Mouse (Mus musculus): ENCODE results near the gene Rarres2. TPM values are rescaled to one million over a fixed set of nuclear protein-coding genes. Genes with fewer than 3 reads are reported as not detected.

Rarres2 gene
- polyA plus RNA-seq (2014; fragmentation: Nextera tagmentation; extraction: Ambion mirVana): 0.68 and 11.8 TPM in 2 replicates

- Histone ChIP-seq H3K4me1 (ENCODE audit: control insufficient read depth, insufficient read depth, low read length) (no peaks in the 10 kb centered on the region), H3K9ac (replicated peaks; ENCODE audit: low read depth, low read length) (no peak within 1 kb of the TSS), H3K36me3 (ENCODE audit: control insufficient read depth, insufficient read depth, low read length) (no peaks in the 10 kb centered on the region), H3K27me3 (ENCODE audit: control insufficient read depth, insufficient read depth, low read length) (no peaks in the 10 kb centered on the region), H3K4me2 (ENCODE audit: low read depth, low read length) (no peak within 1 kb of the TSS), H3K27ac (ENCODE audit: low read depth, low read length) (no peak within 1 kb of the TSS), H3K4me3 (ENCODE audit: low read depth, low read length) (no peak within 1 kb of the TSS), H3K9me3 (ENCODE audit: control insufficient read depth, low read length) (no peaks in the 10 kb centered on the region)
- WGBS: 45% methylated on average over 6 of the region's 6 CpGs
- no peak for ATAC-seq (ENCODE audit: low read depth)
These were observed at the start of gene Rarres2 for GRCm38 (mm10) chr6:48572572-48573061. TSS of gene Rarres2 (minus strand) at chr6:48572789.

DNA sequence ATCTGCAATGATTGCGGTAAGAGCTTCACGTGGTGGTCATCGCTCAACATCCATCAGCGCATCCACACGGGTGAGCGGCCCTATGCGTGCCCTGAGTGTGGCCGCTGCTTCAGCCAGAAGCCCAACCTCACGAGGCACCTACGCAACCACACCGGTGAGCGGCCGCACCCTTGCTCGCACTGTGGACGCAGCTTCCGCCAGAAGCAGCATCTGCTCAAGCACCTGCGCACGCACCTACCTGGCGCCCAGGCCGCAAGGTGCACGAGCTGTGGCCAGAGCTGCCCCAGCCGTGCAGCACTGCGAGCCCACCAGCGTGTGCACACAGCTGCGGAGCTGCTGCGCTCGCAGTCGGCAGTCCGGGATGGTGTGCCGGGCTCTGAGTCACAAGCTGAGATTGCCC is 47.4 kb upstream of the Rarres2 start:
- Histone ChIP-seq H3K4me3 (ENCODE audit: low read depth, low read length) (no peak overlapping the region), H3K36me3 (ENCODE audit: control insufficient read depth, insufficient read depth, low read length) (peaks cover 18% of the 10 kb centered on the region), H3K9me3 (ENCODE audit: control insufficient read depth, low read length) (no peaks in the 10 kb centered on the region), H3K27me3 (ENCODE audit: control insufficient read depth, insufficient read depth, low read length) (no peaks in the 10 kb centered on the region), H3K4me1 (ENCODE audit: control insufficient read depth, insufficient read depth, low read length) (no peaks in the 10 kb centered on the region), H3K9ac (replicated peaks; ENCODE audit: low read depth, low read length) (no peak overlapping the region), H3K27ac (ENCODE audit: low read depth, low read length) (no peak overlapping the region), H3K4me2 (ENCODE audit: low read depth, low read length) (no peak overlapping the region)
- WGBS: 95% methylated on average over 30 of the region's 30 CpGs
- ATAC-seq (ENCODE audit: low read depth): no peak

DNA sequence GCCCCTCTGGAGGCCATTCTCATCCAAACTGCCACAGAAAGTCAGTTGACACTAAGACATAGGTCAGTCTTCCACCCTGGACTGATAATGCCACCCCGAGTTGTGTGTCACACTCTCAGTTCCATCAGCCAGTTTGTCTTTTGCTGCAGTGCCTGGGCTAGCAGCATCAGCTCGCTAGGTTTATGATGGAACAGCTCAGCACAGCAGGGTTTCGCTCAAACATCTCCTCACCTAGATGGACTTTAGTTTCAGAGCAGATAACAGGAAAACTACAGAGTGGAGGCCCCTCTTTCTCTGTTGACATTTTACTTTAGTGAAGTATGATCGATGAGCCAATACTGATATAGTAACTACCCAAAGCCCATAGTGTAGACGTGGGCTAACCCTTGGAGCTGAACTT is 42.2 kb upstream of the Rarres2 start:
- Histone ChIP-seq H3K4me1 (ENCODE audit: control insufficient read depth, insufficient read depth, low read length) (no peaks in the 10 kb centered on the region), H3K4me3 (ENCODE audit: low read depth, low read length) (no peak overlapping the region), H3K27me3 (ENCODE audit: control insufficient read depth, insufficient read depth, low read length) (no peaks in the 10 kb centered on the region), H3K4me2 (ENCODE audit: low read depth, low read length) (no peak overlapping the region), H3K9ac (replicated peaks; ENCODE audit: low read depth, low read length) (no peak overlapping the region), H3K36me3 (ENCODE audit: control insufficient read depth, insufficient read depth, low read length) (peaks cover 20% of the 10 kb centered on the region), H3K27ac (ENCODE audit: low read depth, low read length) (no peak overlapping the region), H3K9me3 (ENCODE audit: control insufficient read depth, low read length) (no peaks in the 10 kb centered on the region)
- no peak for ATAC-seq (ENCODE audit: low read depth)
- 95% methylated on average over 5 of the region's 5 CpGs for WGBS

- WGBS: 87% methylated on average over 4 of the region's 4 CpGs
- ATAC-seq (ENCODE audit: low read depth): no peak
These were observed 40.9 kb upstream of the Rarres2 start for GRCm38 (mm10) chr6:48613464-48613863.

DNA sequence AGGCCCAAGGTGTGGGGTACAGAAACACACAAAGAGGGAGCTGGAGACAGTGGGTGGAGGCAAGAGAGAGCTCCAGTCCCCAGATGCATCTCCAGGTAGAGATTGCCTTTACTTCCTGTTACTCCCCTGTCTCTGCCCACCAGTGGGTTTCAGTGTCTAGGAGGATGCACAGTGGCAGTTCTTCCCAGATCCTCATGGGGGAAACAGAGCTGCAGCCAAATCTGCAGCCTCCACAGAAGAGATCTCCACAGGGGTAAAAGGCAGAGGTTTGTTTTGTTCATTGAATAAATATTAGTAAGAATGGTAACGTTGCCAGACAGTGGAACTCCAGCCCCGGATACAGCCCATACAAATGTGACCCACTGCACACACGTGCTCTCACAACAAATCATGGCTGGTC is 38.1 kb upstream of the Rarres2 start:
- H3K27ac ChIP-seq (ENCODE audit: low read depth, low read length): no peak overlapping the region
- no peak overlapping the region for H3K4me2 ChIP-seq (ENCODE audit: low read depth, low read length)
- no peaks in the 10 kb centered on the region for H3K27me3 ChIP-seq (ENCODE audit: control insufficient read depth, insufficient read depth, low read length)
- no peak for ATAC-seq (ENCODE audit: low read depth)
- H3K4me3 ChIP-seq (ENCODE audit: low read depth, low read length): no peak overlapping the region
- no peak overlapping the region for H3K9ac ChIP-seq (replicated peaks; ENCODE audit: low read depth, low read length)
- no peaks in the 10 kb centered on the region for H3K4me1 ChIP-seq (ENCODE audit: control insufficient read depth, insufficient read depth, low read length)
- 73% methylated on average over 3 of the region's 3 CpGs for WGBS
- H3K36me3 ChIP-seq (ENCODE audit: control insufficient read depth, insufficient read depth, low read length): peaks cover 9% of the 10 kb centered on the region
- H3K9me3 ChIP-seq (ENCODE audit: control insufficient read depth, low read length): no peaks in the 10 kb centered on the region

More at GRCm38 (mm10) chr6:48613464-48613863, 40.9 kb upstream of the Rarres2 start:
- H3K4me2 ChIP-seq (ENCODE audit: low read depth, low read length): no peak overlapping the region
- H3K9ac ChIP-seq (replicated peaks; ENCODE audit: low read depth, low read length): no peak overlapping the region
- H3K4me1 ChIP-seq (ENCODE audit: control insufficient read depth, insufficient read depth, low read length): no peaks in the 10 kb centered on the region
- no peak overlapping the region for H3K27ac ChIP-seq (ENCODE audit: low read depth, low read length)
- no peaks in the 10 kb centered on the region for H3K27me3 ChIP-seq (ENCODE audit: control insufficient read depth, insufficient read depth, low read length)
- no peak overlapping the region for H3K4me3 ChIP-seq (ENCODE audit: low read depth, low read length)
- H3K36me3 ChIP-seq (ENCODE audit: control insufficient read depth, insufficient read depth, low read length): peaks cover 9% of the 10 kb centered on the region
- H3K9me3 ChIP-seq (ENCODE audit: control insufficient read depth, low read length): no peaks in the 10 kb centered on the region

- H3K27me3 ChIP-seq (ENCODE audit: control insufficient read depth, insufficient read depth, low read length): no peaks in the 10 kb centered on the region
- no peak overlapping the region for H3K4me3 ChIP-seq (ENCODE audit: low read depth, low read length)
- WGBS: 45% methylated on average over 7 of the region's 7 CpGs
- no peaks in the 10 kb centered on the region for H3K9me3 ChIP-seq (ENCODE audit: control insufficient read depth, low read length)
- no peaks in the 10 kb centered on the region for H3K4me1 ChIP-seq (ENCODE audit: control insufficient read depth, insufficient read depth, low read length)
- no peak overlapping the region for H3K27ac ChIP-seq (ENCODE audit: low read depth, low read length)
- H3K36me3 ChIP-seq (ENCODE audit: control insufficient read depth, insufficient read depth, low read length): peaks cover 9% of the 10 kb centered on the region
- no peak overlapping the region for H3K9ac ChIP-seq (replicated peaks; ENCODE audit: low read depth, low read length)
- H3K4me2 ChIP-seq (ENCODE audit: low read depth, low read length): no peak overlapping the region
- no peak for ATAC-seq (ENCODE audit: low read depth)
These were observed 36.9 kb upstream of the Rarres2 start for GRCm38 (mm10) chr6:48609512-48609911.

GRCm38 (mm10) chr6:48608124-48608523 is 35.5 kb upstream of the Rarres2 start:
- H3K27ac ChIP-seq (ENCODE audit: low read depth, low read length): no peak overlapping the region
- no peak overlapping the region for H3K4me3 ChIP-seq (ENCODE audit: low read depth, low read length)
- H3K27me3 ChIP-seq (ENCODE audit: control insufficient read depth, insufficient read depth, low read length): no peaks in the 10 kb centered on the region
- no peak for ATAC-seq (ENCODE audit: low read depth)
- H3K36me3 ChIP-seq (ENCODE audit: control insufficient read depth, insufficient read depth, low read length): peaks cover 2% of the 10 kb centered on the region; the same call in 1 of the 2 replicates
- H3K9me3 ChIP-seq (ENCODE audit: control insufficient read depth, low read length): no peaks in the 10 kb centered on the region
- H3K9ac ChIP-seq (replicated peaks; ENCODE audit: low read depth, low read length): no peak overlapping the region
- H3K4me2 ChIP-seq (ENCODE audit: low read depth, low read length): no peak overlapping the region
- peaks cover under 1% of the 10 kb centered on the region; the same call in 1 of the 2 replicates for H3K4me1 ChIP-seq (ENCODE audit: control insufficient read depth, insufficient read depth, low read length)
- WGBS: 57% methylated on average over 2 of the region's 2 CpGs

- Histone ChIP-seq H3K27me3 (ENCODE audit: control insufficient read depth, insufficient read depth, low read length) (no peaks in the 10 kb centered on the region), H3K9me3 (ENCODE audit: control insufficient read depth, low read length) (peaks cover under 1% of the 10 kb centered on the region; the same call in 1 of the 2 replicates), H3K36me3 (ENCODE audit: control insufficient read depth, insufficient read depth, low read length) (peaks cover 23% of the 10 kb centered on the region), H3K9ac (replicated peaks; ENCODE audit: low read depth, low read length) (peak overlapping the region; percentile 91), H3K4me2 (ENCODE audit: low read depth, low read length) (peak overlapping the region; percentile 89), H3K4me1 (ENCODE audit: control insufficient read depth, insufficient read depth, low read length) (peaks cover 10% of the 10 kb centered on the region; the same call in 1 of the 2 replicates), H3K27ac (ENCODE audit: low read depth, low read length) (peak overlapping the region; percentile 95), H3K4me3 (ENCODE audit: low read depth, low read length) (peak overlapping the region; percentile 81)
- peak; percentile 80 for ATAC-seq (ENCODE audit: low read depth)
- under 1% methylated on average over 28 of the region's 28 CpGs for WGBS
These were observed 29.6 kb upstream of the Rarres2 start for GRCm38 (mm10) chr6:48602080-48602741.

GRCm38 (mm10) chr6:48601271-48602079 is 28.9 kb upstream of the Rarres2 start, which contains the start of gene Zfp775:
TSS of gene Zfp775 (plus strand) at chr6:48602063.
- H3K27ac ChIP-seq (ENCODE audit: low read depth, low read length): peak within 1 kb of the TSS; percentile 95
- peaks cover 8% of the 10 kb centered on the region for H3K9me3 ChIP-seq (ENCODE audit: control insufficient read depth, low read length)
- H3K36me3 ChIP-seq (ENCODE audit: control insufficient read depth, insufficient read depth, low read length): peaks cover 30% of the 10 kb centered on the region
- peaks cover 10% of the 10 kb centered on the region; the same call in 1 of the 2 replicates for H3K4me1 ChIP-seq (ENCODE audit: control insufficient read depth, insufficient read depth, low read length)
- H3K27me3 ChIP-seq (ENCODE audit: control insufficient read depth, insufficient read depth, low read length): no peaks in the 10 kb centered on the region
- peak; percentile 99 for ATAC-seq (ENCODE audit: low read depth)
- 4% methylated on average over 42 of the region's 42 CpGs for WGBS
- H3K4me2 ChIP-seq (ENCODE audit: low read depth, low read length): peak within 1 kb of the TSS; percentile 89
- H3K9ac ChIP-seq (replicated peaks; ENCODE audit: low read depth, low read length): peak within 1 kb of the TSS; percentile 91
- H3K4me3 ChIP-seq (ENCODE audit: low read depth, low read length): peak within 1 kb of the TSS; percentile 81
